Mouse (Mus musculus) liver (tissue): Measurements from ENCODE around the gene Ceacam19.

Experiments
- DNase-seq: peaks from one replicate; pipeline ENCODE4 v3.0.0-alpha.2; 2020; ENCODE audit warnings: mixed read lengths

Ceacam19 gene

GRCm38 (mm10) chr7:19876781-19877425 is 10.9 kb downstream of the Ceacam19 start:
- DNase-seq = peak; percentile 38

- no peak for DNase-seq
Observed at GRCm38 (mm10) chr7:19875948-19876682, 11.7 kb downstream of the Ceacam19 start.

- DNase-seq = peak; percentile 32
Observed at GRCm38 (mm10) chr7:19871943-19872601, 15.7 kb downstream of the Ceacam19 start.

- DNase-seq = peak; percentile 20
Observed at GRCm38 (mm10) chr7:19871137-19871621, 16.6 kb downstream of the Ceacam19 start.

GRCm38 (mm10) chr7:19867751-19868399 is 19.9 kb downstream of the Ceacam19 start:
- no peak for DNase-seq

GRCm38 (mm10) chr7:19866490-19866889 is 21.3 kb downstream of the Ceacam19 start:
- no peak for DNase-seq

GRCm38 (mm10) chr7:19865246-19866036 is 22.3 kb downstream of the Ceacam19 start:
- no peak for DNase-seq

GRCm38 (mm10) chr7:19864241-19864640 is 23.5 kb downstream of the Ceacam19 start:
- DNase-seq = no peak

GRCm38 (mm10) chr7:19861199-19861598 is 26.6 kb downstream of the Ceacam19 start, which contains the start of gene Ceacam16:
TSS of gene Ceacam16 (minus strand) at chr7:19861299.
- DNase-seq = no peak

GRCm38 (mm10) chr7:19859740-19860139 is 28.0 kb downstream of the Ceacam19 start:
- no peak for DNase-seq

- no peak for DNase-seq
Observed at GRCm38 (mm10) chr7:19856283-19856682, 31.5 kb downstream of the Ceacam19 start.

GRCm38 (mm10) chr7:19855663-19856062 is 32.1 kb downstream of the Ceacam19 start:
- DNase-seq = no peak

- DNase-seq = no peak
Observed at GRCm38 (mm10) chr7:19853526-19853925, 34.2 kb downstream of the Ceacam19 start.

GRCm38 (mm10) chr7:19851858-19852570 is 35.8 kb downstream of the Ceacam19 start, which contains the start of gene Gm19345:
TSS of gene Gm19345 (plus strand) at chr7:19852003.
- DNase-seq = peak; percentile 38

GRCm38 (mm10) chr7:19844521-19845171 is 43.1 kb downstream of the Ceacam19 start:
- DNase-seq = no peak

- DNase-seq = peak; percentile 70
Observed at GRCm38 (mm10) chr7:19843561-19843960, 44.2 kb downstream of the Ceacam19 start.

- DNase-seq = peak; percentile 39
Observed at GRCm38 (mm10) chr7:19842885-19843504, 44.8 kb downstream of the Ceacam19 start.

- DNase-seq = peak; percentile 44
Observed at GRCm38 (mm10) chr7:19841686-19842413, 45.9 kb downstream of the Ceacam19 start.

- no peak for DNase-seq
Observed at GRCm38 (mm10) chr7:19840936-19841335, 46.8 kb downstream of the Ceacam19 start.

- no peak for DNase-seq
Observed at GRCm38 (mm10) chr7:19840371-19840770, 47.4 kb downstream of the Ceacam19 start.
